In genomic region chr4:94007088-94007768, GRCm38 (mm10) we compare ENCODE assay signal across 8 mouse cellular contexts.
A peak's percentile ranks its signal among the peaks of the same experiment; 100 is the strongest.
DNase-seq lines count a peak whose midpoint lies in the region; ATAC-seq and TF ChIP-seq lines count a peak whose summit lies in the region.

No protein-coding gene starts in this region.

- no peak for TF ChIP-seq POLR2A in MEL (IDR thresholded peaks at IDR 0.05; ENCODE audit: control insufficient read depth in 1 of 2, insufficient read depth in 1 of 2, low read depth in 1 of 2, low read length in 2 of 2, poor library complexity in 1 of 2)

- TF ChIP-seq EP300 in MEL (IDR thresholded peaks at IDR 0.05; ENCODE audit: low read depth in 1 of 2, low read length in 2 of 2) = no peak

- no peak overlapping the region for H3K4me2 ChIP-seq in heart, embryonic 15.5 days
- no peak overlapping the region for H3K4me2 ChIP-seq in midbrain, postnatal 0 days (ENCODE audit: low read depth, low read length, poor library complexity, severe bottlenecking)

- no peaks in the 10 kb centered on the region for H3K36me3 ChIP-seq in heart, embryonic 15.5 days
- H3K36me3 ChIP-seq in MEL (ENCODE audit: control insufficient read depth in 1 of 2, insufficient read depth in 2 of 2, low read length in 2 of 2) = peaks cover 0 to 18% of the 10 kb centered on the region in 2 experiments; a peak in 2 of 4 replicates
- H3K36me3 ChIP-seq in midbrain, postnatal 0 days (ENCODE audit: insufficient read depth, low read length) = no peaks in the 10 kb centered on the region

- H3K9me3 ChIP-seq in heart, embryonic 15.5 days (replicated peaks) = no peaks in the 10 kb centered on the region
- H3K9me3 ChIP-seq in MEL (replicated peaks; ENCODE audit: insufficient read depth, low read length) = no peaks in the 10 kb centered on the region
- H3K9me3 ChIP-seq in midbrain, postnatal 0 days (ENCODE audit: low read length) = no peaks in the 10 kb centered on the region

- no peaks in the 10 kb centered on the region for H3K4me1 ChIP-seq in heart, embryonic 15.5 days (replicated peaks)
- peaks cover 7 to 15% of the 10 kb centered on the region in 2 experiments for H3K4me1 ChIP-seq in MEL (ENCODE audit: control insufficient read depth in 1 of 2, insufficient read depth in 2 of 2, low read length in 2 of 2)
- H3K4me1 ChIP-seq in midbrain, postnatal 0 days (ENCODE audit: insufficient read depth, low read length) = no peaks in the 10 kb centered on the region

- H3K9ac ChIP-seq in heart, embryonic 15.5 days = no peak overlapping the region
- H3K9ac ChIP-seq in MEL (ENCODE audit: control insufficient read depth, low read depth, low read length, poor library complexity, severe bottlenecking) = peak overlapping the region; percentile 9; the same call in 1 of the 2 replicates
- H3K9ac ChIP-seq in midbrain, postnatal 0 days (replicated peaks; ENCODE audit: low read length, poor library complexity, severe bottlenecking) = no peak overlapping the region

- no peak overlapping the region for H3K4me3 ChIP-seq in heart, embryonic 15.5 days
- peak overlapping the region; percentile 17 to 31; a peak in 2 of 4 replicates for H3K4me3 ChIP-seq in MEL (ENCODE audit: control insufficient read depth in 1 of 2, insufficient read depth in 1 of 2, low read depth in 2 of 2, low read length in 2 of 2)
- no peak overlapping the region for H3K4me3 ChIP-seq in midbrain, postnatal 0 days (ENCODE audit: low read depth, low read length)

- peak; percentile 94 for TF ChIP-seq RAD21 in MEL (IDR thresholded peaks at IDR 0.05; ENCODE audit: low read depth, low read length)

- no peak for DNase-seq in heart, adult 11 months
- peak; percentile 82 for DNase-seq in MEL (ENCODE audit: low read depth, low spot score)
- DNase-seq in layer of hippocampus, postnatal 14 days (ENCODE audit: low spot score in 2 of 2) = peak; percentile 12 to 77
- DNase-seq in midbrain, postnatal 0 days (ENCODE audit: low spot score) = peak; percentile 89

- no peaks in the 10 kb centered on the region for H3K79me2 ChIP-seq in MEL (ENCODE audit: control insufficient read depth, insufficient read depth, low read length, poor library complexity)

- H3K27me3 ChIP-seq in heart, embryonic 15.5 days = no peaks in the 10 kb centered on the region
- no peaks in the 10 kb centered on the region for H3K27me3 ChIP-seq in MEL (ENCODE audit: control insufficient read depth in 1 of 2, insufficient read depth in 2 of 2, low read length in 2 of 2)
- no peaks in the 10 kb centered on the region for H3K27me3 ChIP-seq in midbrain, postnatal 0 days (ENCODE audit: insufficient read depth, low read length)

- 0 out of 2 replicates have a peak, but pooled peaks have one; percentile 62 for ATAC-seq in heart, embryonic 15.5 days (replicated peaks; ENCODE audit: insufficient number of reproducible peaks, insufficient read depth, low FRiP score, low read depth)
- ATAC-seq in common myeloid progenitor, adult 5-6 weeks (replicated peaks; ENCODE audit: low read depth, poor library complexity, severe bottlenecking) = peak; percentile 95
- ATAC-seq in hematopoietic stem cell, adult 5-6 weeks (replicated peaks in 1 of 2; ENCODE audit: insufficient read depth in 1 of 2, low FRiP score in 2 of 2, low TSS enrichment in 1 of 2, low read depth in 1 of 2, poor library complexity in 2 of 2, severe bottlenecking in 2 of 2) = peak; percentile 82 to 86; a peak in 3 of 4 replicates
- ATAC-seq in midbrain, postnatal 0 days (ENCODE audit: low FRiP score) = peak; percentile 82
- ATAC-seq in inflammation-experienced regulatory T-cells, adult 6 months = no peak

- TF ChIP-seq CTCF in MEL (IDR thresholded peaks at IDR 0.05 in 2 of 3, conservative IDR thresholded peaks at IDR 0.05 in 1 of 3; ENCODE audit: control insufficient read depth in 1 of 3, insufficient read depth in 1 of 3, low read depth in 2 of 3, low read length in 3 of 3, poor library complexity in 1 of 3, severe bottlenecking in 1 of 3) = peak in 2 of 3 experiments; percentile 61 to 84; a peak in 4 of 6 replicates
- peak; percentile 85 for TF ChIP-seq CTCF in midbrain, postnatal 0 days (IDR thresholded peaks at IDR 0.05)

- 48% methylated on average over 8 of the region's 8 CpGs for WGBS in heart, embryonic 15.5 days
- WGBS in midbrain, postnatal 0 days = 43% methylated on average over 8 of the region's 8 CpGs

- H3K27ac ChIP-seq in heart, embryonic 15.5 days = no peak overlapping the region
- H3K27ac ChIP-seq in MEL (ENCODE audit: control insufficient read depth, low read depth, low read length) = no peak overlapping the region
- no peak overlapping the region for H3K27ac ChIP-seq in midbrain, postnatal 0 days (ENCODE audit: low read depth, low read length)

TF ChIP-seq in MEL, 35 proteins besides CTCF, POLR2A, EP300 and RAD21:
- TF ChIP-seq JUND (IDR thresholded peaks at IDR 0.05; ENCODE audit: low read depth, low read length) (no peak), ZMIZ1 (IDR thresholded peaks at IDR 0.05; ENCODE audit: low read depth, low read length) (no peak), BHLHE40 (IDR thresholded peaks at IDR 0.05; ENCODE audit: borderline replicate concordance, low read depth, low read length) (no peak), USF1 (IDR thresholded peaks at IDR 0.05; ENCODE audit: low read depth, low read length) (no peak), NELFE (IDR thresholded peaks at IDR 0.05; ENCODE audit: low read depth, low read length) (no peak), ZC3H11A (IDR thresholded peaks at IDR 0.05; ENCODE audit: low read depth, low read length) (peak; percentile 86), POLR2AphosphoS2 (IDR thresholded peaks at IDR 0.05; ENCODE audit: low read length) (no peak), SMC3 (IDR thresholded peaks at IDR 0.05; ENCODE audit: low read depth, low read length) (peak; percentile 86), USF2 (IDR thresholded peaks at IDR 0.05; ENCODE audit: borderline replicate concordance in 1 of 2, insufficient read depth in 1 of 2, low read depth in 1 of 2, low read length in 2 of 2) (no peak), MYB (IDR thresholded peaks at IDR 0.05; ENCODE audit: low read depth, low read length) (no peak), TBP (IDR thresholded peaks at IDR 0.05; ENCODE audit: low read depth, low read length) (no peak)

Comparison
In these comparisons a context has a peak if more than half of its experiments do, and no peak if none do; other contexts are left out.
1. H3K4me3 ChIP-seq: peak in MEL (2 of 2); none in heart, embryonic 15.5 days (single experiment) and midbrain, postnatal 0 days (single experiment).